Mouse (Mus musculus): ENCODE data around the gene Tepp. TPM values are rescaled to one million over a fixed set of nuclear protein-coding genes. Genes with fewer than 3 reads are reported as not detected.

Tepp gene
- polyA plus RNA-seq, 1 experiment, result not detected

GRCm38 (mm10) chr8:95332437-95333199 lies 22.3 kb downstream of the Tepp start:
- H3K4me1 ChIP-seq (ENCODE audit: control insufficient read depth, insufficient read depth, low read length), result no peaks in the 10 kb centered on the region
- no peaks in the 10 kb centered on the region for H3K27me3 ChIP-seq (ENCODE audit: control insufficient read depth, insufficient read depth, low read length, poor library complexity, severe bottlenecking)
- no peaks in the 10 kb centered on the region for H3K9me3 ChIP-seq (replicated peaks; ENCODE audit: control insufficient read depth, insufficient read depth, low read length, poor library complexity, severe bottlenecking)
- H3K27ac ChIP-seq (ENCODE audit: insufficient read depth, low read length), result peak overlapping the region; percentile 61
- TF ChIP-seq POLR2A (IDR thresholded peaks at IDR 0.05; ENCODE audit: insufficient read depth, low read length) (no peak), CTCF (IDR thresholded peaks at IDR 0.05; ENCODE audit: low read depth, low read length) (no peak), EP300 (IDR thresholded peaks at IDR 0.05; ENCODE audit: insufficient read depth, low read depth, low read length) (no peak)
- peak overlapping the region; percentile 93 for H3K4me3 ChIP-seq (ENCODE audit: low read depth, low read length)
- peak overlapping the region; percentile 91 for H3K9ac ChIP-seq (ENCODE audit: low read depth, poor library complexity, severe bottlenecking)
- no peaks in the 10 kb centered on the region for H3K36me3 ChIP-seq (ENCODE audit: control insufficient read depth, insufficient read depth, low read length, poor library complexity, severe bottlenecking)

- Histone ChIP-seq H3K4me1 (ENCODE audit: control insufficient read depth, insufficient read depth, low read length) (no peaks in the 10 kb centered on the region), H3K27me3 (ENCODE audit: control insufficient read depth, insufficient read depth, low read length, poor library complexity, severe bottlenecking) (no peaks in the 10 kb centered on the region), H3K36me3 (ENCODE audit: control insufficient read depth, insufficient read depth, low read length, poor library complexity, severe bottlenecking) (no peaks in the 10 kb centered on the region), H3K4me3 (ENCODE audit: low read depth, low read length) (no peak overlapping the region), H3K9ac (ENCODE audit: low read depth, poor library complexity, severe bottlenecking) (no peak overlapping the region), H3K27ac (ENCODE audit: insufficient read depth, low read length) (no peak overlapping the region), H3K9me3 (replicated peaks; ENCODE audit: control insufficient read depth, insufficient read depth, low read length, poor library complexity, severe bottlenecking) (no peaks in the 10 kb centered on the region)
- no peak for TF ChIP-seq EP300 (IDR thresholded peaks at IDR 0.05; ENCODE audit: insufficient read depth, low read depth, low read length)
- no peak for TF ChIP-seq POLR2A (IDR thresholded peaks at IDR 0.05; ENCODE audit: insufficient read depth, low read length)
- TF ChIP-seq CTCF (IDR thresholded peaks at IDR 0.05; ENCODE audit: low read depth, low read length), result no peak
These were observed 25.3 kb downstream of the Tepp start for GRCm38 (mm10) chr8:95335706-95336105.

- Histone ChIP-seq H3K9ac (ENCODE audit: low read depth, poor library complexity, severe bottlenecking) (no peak overlapping the region), H3K9me3 (replicated peaks; ENCODE audit: control insufficient read depth, insufficient read depth, low read length, poor library complexity, severe bottlenecking) (no peaks in the 10 kb centered on the region), H3K27ac (ENCODE audit: insufficient read depth, low read length) (no peak overlapping the region), H3K27me3 (ENCODE audit: control insufficient read depth, insufficient read depth, low read length, poor library complexity, severe bottlenecking) (no peaks in the 10 kb centered on the region), H3K4me3 (ENCODE audit: low read depth, low read length) (no peak overlapping the region), H3K36me3 (ENCODE audit: control insufficient read depth, insufficient read depth, low read length, poor library complexity, severe bottlenecking) (no peaks in the 10 kb centered on the region), H3K4me1 (ENCODE audit: control insufficient read depth, insufficient read depth, low read length) (no peaks in the 10 kb centered on the region)
- no peak for TF ChIP-seq CTCF (IDR thresholded peaks at IDR 0.05; ENCODE audit: low read depth, low read length)
- no peak for TF ChIP-seq EP300 (IDR thresholded peaks at IDR 0.05; ENCODE audit: insufficient read depth, low read depth, low read length)
- no peak for TF ChIP-seq POLR2A (IDR thresholded peaks at IDR 0.05; ENCODE audit: insufficient read depth, low read length)
These were observed 26.0 kb downstream of the Tepp start for GRCm38 (mm10) chr8:95336363-95336762.

- no peak for TF ChIP-seq EP300 (IDR thresholded peaks at IDR 0.05; ENCODE audit: insufficient read depth, low read depth, low read length)
- TF ChIP-seq CTCF (IDR thresholded peaks at IDR 0.05; ENCODE audit: low read depth, low read length), result no peak
- no peaks in the 10 kb centered on the region for H3K27me3 ChIP-seq (ENCODE audit: control insufficient read depth, insufficient read depth, low read length, poor library complexity, severe bottlenecking)
- no peaks in the 10 kb centered on the region for H3K9me3 ChIP-seq (replicated peaks; ENCODE audit: control insufficient read depth, insufficient read depth, low read length, poor library complexity, severe bottlenecking)
- no peaks in the 10 kb centered on the region for H3K4me1 ChIP-seq (ENCODE audit: control insufficient read depth, insufficient read depth, low read length)
- no peaks in the 10 kb centered on the region for H3K36me3 ChIP-seq (ENCODE audit: control insufficient read depth, insufficient read depth, low read length, poor library complexity, severe bottlenecking)
- H3K4me3 ChIP-seq (ENCODE audit: low read depth, low read length), result no peak overlapping the region
- no peak overlapping the region for H3K9ac ChIP-seq (ENCODE audit: low read depth, poor library complexity, severe bottlenecking)
- H3K27ac ChIP-seq (ENCODE audit: insufficient read depth, low read length), result no peak overlapping the region
These were observed 31.4 kb downstream of the Tepp start for GRCm38 (mm10) chr8:95341721-95342120.

- TF ChIP-seq EP300 (IDR thresholded peaks at IDR 0.05; ENCODE audit: insufficient read depth, low read depth, low read length), result no peak
- TF ChIP-seq CTCF (IDR thresholded peaks at IDR 0.05; ENCODE audit: low read depth, low read length), result peak; percentile 26
- no peaks in the 10 kb centered on the region for H3K36me3 ChIP-seq (ENCODE audit: control insufficient read depth, insufficient read depth, low read length, poor library complexity, severe bottlenecking)
These were observed 34.3 kb downstream of the Tepp start for GRCm38 (mm10) chr8:95344668-95345067.

GRCm38 (mm10) chr8:95346643-95347545 lies 36.5 kb downstream of the Tepp start:
- H3K27ac ChIP-seq (ENCODE audit: insufficient read depth, low read length), result no peak overlapping the region
- H3K9me3 ChIP-seq (replicated peaks; ENCODE audit: control insufficient read depth, insufficient read depth, low read length, poor library complexity, severe bottlenecking), result no peaks in the 10 kb centered on the region
- no peaks in the 10 kb centered on the region for H3K4me1 ChIP-seq (ENCODE audit: control insufficient read depth, insufficient read depth, low read length)
- no peaks in the 10 kb centered on the region for H3K27me3 ChIP-seq (ENCODE audit: control insufficient read depth, insufficient read depth, low read length, poor library complexity, severe bottlenecking)
- no peak overlapping the region for H3K4me3 ChIP-seq (ENCODE audit: low read depth, low read length)
- H3K9ac ChIP-seq (ENCODE audit: low read depth, poor library complexity, severe bottlenecking), result no peak overlapping the region
- TF ChIP-seq POLR2A (IDR thresholded peaks at IDR 0.05; ENCODE audit: insufficient read depth, low read length), result no peak
- no peak for TF ChIP-seq EP300 (IDR thresholded peaks at IDR 0.05; ENCODE audit: insufficient read depth, low read depth, low read length)
- TF ChIP-seq CTCF (IDR thresholded peaks at IDR 0.05; ENCODE audit: low read depth, low read length), result peak; percentile 56
- no peaks in the 10 kb centered on the region for H3K36me3 ChIP-seq (ENCODE audit: control insufficient read depth, insufficient read depth, low read length, poor library complexity, severe bottlenecking)

More at GRCm38 (mm10) chr8:95344668-95345067, 34.3 kb downstream of the Tepp start:
- no peaks in the 10 kb centered on the region for H3K4me1 ChIP-seq (ENCODE audit: control insufficient read depth, insufficient read depth, low read length)
- no peaks in the 10 kb centered on the region for H3K9me3 ChIP-seq (replicated peaks; ENCODE audit: control insufficient read depth, insufficient read depth, low read length, poor library complexity, severe bottlenecking)
- no peak overlapping the region for H3K9ac ChIP-seq (ENCODE audit: low read depth, poor library complexity, severe bottlenecking)
- H3K27ac ChIP-seq (ENCODE audit: insufficient read depth, low read length), result no peak overlapping the region
- no peaks in the 10 kb centered on the region for H3K27me3 ChIP-seq (ENCODE audit: control insufficient read depth, insufficient read depth, low read length, poor library complexity, severe bottlenecking)
- no peak overlapping the region for H3K4me3 ChIP-seq (ENCODE audit: low read depth, low read length)

All from ES-Bruce4 (cell line).